Mouse (Mus musculus) liver, adult 2 months (tissue): ENCODE results near the gene Irf6. TPM values are rescaled to one million over a fixed set of nuclear protein-coding genes. Genes with fewer than 3 reads are reported as not detected.

Experiments
- DNase-seq: peaks from one replicate; pipeline ENCODE4 v3.0.0-alpha.2; 2011; ENCODE audit warnings: low read depth, low spot score; ENCODE audit errors: extremely low read depth
- H3K27ac ChIP-seq: fragments of 200-500 bp; replicated peaks from 2 replicates; pipeline ENCODE4 v1.5.1; 2012; ENCODE audit warnings: low read depth, mild to moderate bottlenecking, control low read depth, inconsistent platforms, low read length; ENCODE audit not compliant: insufficient read depth
- H3K27me3 ChIP-seq: fragments of 200-500 bp; 2 replicates; pipeline ENCODE4 v1.6.1; 2012; ENCODE audit warnings: mild to moderate bottlenecking, moderate library complexity, low read length, inconsistent platforms; ENCODE audit not compliant: control insufficient read depth, insufficient read depth
- H3K36me3 ChIP-seq: fragments of 200-500 bp; 2 replicates; pipeline ENCODE4 v1.6.1; 2012; ENCODE audit warnings: low read length, inconsistent platforms; ENCODE audit not compliant: control insufficient read depth, insufficient read depth
- H3K4me1 ChIP-seq: fragments of 200-500 bp; 2 replicates; pipeline ENCODE4 v1.6.1; 2011; ENCODE audit warnings: low read length; ENCODE audit not compliant: control insufficient read depth, insufficient read depth
- H3K4me3 ChIP-seq: fragments of 200-500 bp; 2 replicates; pipeline ENCODE4 v1.5.1; 2011; ENCODE audit warnings: low read depth, mild to moderate bottlenecking, control low read depth, low read length, moderate library complexity; ENCODE audit not compliant: insufficient read depth
- H3K79me2 ChIP-seq: fragments of 200-500 bp; 2 replicates; pipeline ENCODE4 v1.6.1; 2012; ENCODE audit warnings: inconsistent platforms, mild to moderate bottlenecking, low read length, moderate library complexity; ENCODE audit not compliant: control insufficient read depth, insufficient read depth
- H3K9ac ChIP-seq: fragments of 200-500 bp; 2 replicates; pipeline ENCODE4 v1.6.1; 2012; ENCODE audit warnings: low read depth, mild to moderate bottlenecking, control low read depth, inconsistent platforms, low read length
- CTCF ChIP-seq: fragments of 200-500 bp; IDR thresholded peaks from 2 replicates; pipeline ENCODE4 v1.5.1; 2011; ENCODE audit warnings: low read depth, low read length, control low read depth
- POLR2A ChIP-seq: fragments of 200-500 bp; IDR thresholded peaks from 2 replicates; pipeline ENCODE4 v1.6.1; 2011; ENCODE audit warnings: low read length, control low read depth; ENCODE audit not compliant: insufficient read depth; ENCODE audit errors: extremely low read depth
- WGBS: fragments of 180-500 bp; shearing (Covaris S2); methylation state at CpG from one replicate; pipeline ENCODE4 v1.1.7; 2018; 5-methylcytosine and 5-hydroxymethylcytosine counted together
- polyA plus RNA-seq: library from polyadenylated mRNA; depleted of rRNA; stranded (reverse); fragments of >200 nt; gene quantifications from 2 replicates; pipeline ENCODE4 v1.2.3, GENCODE M21; 2012
- total RNA-seq: library from RNA; depleted of rRNA; stranded (reverse); fragments of >200 nt; gene quantifications from 2 replicates; pipeline ENCODE4 v1.2.3, GENCODE M21; 2014

Irf6 gene
- total and polyA plus RNA-seq, 2 experiments: 33.4 to 56.0 TPM

DNA sequence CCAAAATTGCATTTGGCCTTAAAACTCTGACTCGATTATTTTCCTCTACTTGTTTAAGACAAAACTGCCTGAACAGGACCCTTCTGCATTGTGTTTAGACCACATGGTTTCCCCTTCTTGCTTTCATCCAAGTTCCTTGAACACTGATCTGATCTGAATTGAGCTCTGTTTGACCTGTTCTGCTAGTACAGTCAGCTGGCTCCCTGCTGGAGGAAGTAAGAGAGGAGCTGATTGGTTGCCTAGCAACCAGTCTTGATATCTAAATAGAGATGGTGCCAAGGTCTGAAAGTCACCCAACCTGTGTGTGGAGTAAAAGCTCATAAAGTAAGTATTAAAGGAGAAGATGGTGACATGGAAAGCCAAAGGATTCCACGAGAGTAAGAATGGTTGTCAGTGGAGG lies 16.9 kb downstream of the Irf6 start:
- peak; percentile 88 for DNase-seq
- peaks cover 20% of the 10 kb centered on the region for H3K4me1 ChIP-seq
- no peak overlapping the region for H3K4me3 ChIP-seq
- no peak overlapping the region for H3K9ac ChIP-seq
- TF ChIP-seq POLR2A (no peak), CTCF (no peak)
- H3K36me3 ChIP-seq: peaks cover 48% of the 10 kb centered on the region
- no peak overlapping the region for H3K27ac ChIP-seq
- H3K27me3 ChIP-seq: no peaks in the 10 kb centered on the region
- 16% methylated on average over 2 of the region's 2 CpGs for WGBS
- peaks cover 4% of the 10 kb centered on the region; the same call in 1 of the 2 replicates for H3K79me2 ChIP-seq

DNA sequence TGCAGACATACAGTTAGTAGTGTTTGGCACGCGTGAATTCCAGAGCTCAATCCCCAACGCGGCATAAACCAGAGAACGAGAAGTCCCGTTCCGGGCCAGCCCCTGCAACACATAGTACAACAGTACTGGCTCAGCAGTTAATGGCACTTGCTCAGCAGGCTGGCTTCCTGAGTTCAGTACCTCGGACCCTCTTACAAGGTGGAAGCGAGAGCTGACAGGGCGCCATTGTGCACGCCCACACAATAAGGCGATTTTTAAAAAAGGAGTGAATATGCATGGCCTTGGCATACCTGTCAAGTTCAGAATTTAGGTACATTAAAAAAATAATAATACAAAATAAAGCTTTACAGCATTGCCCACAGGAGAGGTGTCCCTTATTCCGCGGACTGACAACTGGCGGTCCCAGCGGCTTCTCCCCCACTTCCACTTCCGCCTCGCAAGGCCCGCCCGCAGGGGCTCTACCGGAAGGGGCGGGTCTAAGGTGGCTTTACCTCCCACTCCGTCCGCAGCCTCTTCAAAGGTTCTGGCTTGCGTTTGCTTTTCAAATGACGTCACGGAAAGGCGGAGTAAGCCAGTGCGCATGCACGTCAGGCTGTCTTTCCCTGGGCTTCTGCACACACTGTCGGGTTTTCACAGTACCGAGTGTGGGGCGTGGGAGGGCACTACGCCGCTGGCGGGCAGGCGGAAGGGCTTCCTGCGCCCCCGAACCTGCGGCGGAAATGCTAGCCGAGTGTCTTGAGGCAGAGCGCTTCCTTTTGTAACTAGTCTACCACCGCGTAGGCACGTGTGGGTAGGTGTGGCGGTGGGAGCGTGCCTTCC lies 20.3 kb downstream of the Irf6 start:
- peak; percentile 98 for DNase-seq
- TF ChIP-seq CTCF (no peak), POLR2A (peak; percentile 92)
- H3K4me3 ChIP-seq: peak overlapping the region; percentile 69
- peak overlapping the region; percentile 87 for H3K27ac ChIP-seq
- H3K9ac ChIP-seq: peak overlapping the region; percentile 84
- peaks cover 20% of the 10 kb centered on the region for H3K36me3 ChIP-seq
- WGBS: under 1% methylated on average over 48 of the region's 48 CpGs
- H3K79me2 ChIP-seq: peaks cover 4% of the 10 kb centered on the region; the same call in 1 of the 2 replicates
- no peaks in the 10 kb centered on the region for H3K27me3 ChIP-seq
- H3K4me1 ChIP-seq: peaks cover 25% of the 10 kb centered on the region

DNA sequence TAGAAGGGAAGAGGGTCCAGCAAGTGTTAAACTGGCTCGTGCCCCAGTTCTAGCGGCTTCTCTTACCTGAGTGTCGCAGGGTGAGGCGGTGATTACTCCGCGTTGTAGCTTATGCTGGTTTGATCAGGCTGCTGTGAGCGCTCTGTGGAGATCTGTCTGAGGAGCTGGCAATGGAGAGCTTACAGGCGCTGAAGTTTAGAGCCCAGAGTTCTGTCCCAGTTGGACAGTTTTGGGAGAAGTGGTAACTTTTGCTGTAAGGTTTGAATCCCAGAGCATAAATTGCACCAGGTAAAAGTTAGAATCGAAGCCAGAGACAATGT lies 20.9 kb downstream of the Irf6 start:
- TF ChIP-seq CTCF: no peak
- TF ChIP-seq POLR2A: no peak
- H3K27ac ChIP-seq: peak overlapping the region; percentile 87
- peaks cover 26% of the 10 kb centered on the region for H3K4me1 ChIP-seq
- peak overlapping the region; percentile 84 for H3K9ac ChIP-seq
- peaks cover 4% of the 10 kb centered on the region; the same call in 1 of the 2 replicates for H3K79me2 ChIP-seq
- peaks cover 16% of the 10 kb centered on the region for H3K36me3 ChIP-seq
- H3K4me3 ChIP-seq: peak overlapping the region; percentile 69
- no peak for DNase-seq
- H3K27me3 ChIP-seq: no peaks in the 10 kb centered on the region
- WGBS: 8% methylated on average over 9 of the region's 9 CpGs

DNA sequence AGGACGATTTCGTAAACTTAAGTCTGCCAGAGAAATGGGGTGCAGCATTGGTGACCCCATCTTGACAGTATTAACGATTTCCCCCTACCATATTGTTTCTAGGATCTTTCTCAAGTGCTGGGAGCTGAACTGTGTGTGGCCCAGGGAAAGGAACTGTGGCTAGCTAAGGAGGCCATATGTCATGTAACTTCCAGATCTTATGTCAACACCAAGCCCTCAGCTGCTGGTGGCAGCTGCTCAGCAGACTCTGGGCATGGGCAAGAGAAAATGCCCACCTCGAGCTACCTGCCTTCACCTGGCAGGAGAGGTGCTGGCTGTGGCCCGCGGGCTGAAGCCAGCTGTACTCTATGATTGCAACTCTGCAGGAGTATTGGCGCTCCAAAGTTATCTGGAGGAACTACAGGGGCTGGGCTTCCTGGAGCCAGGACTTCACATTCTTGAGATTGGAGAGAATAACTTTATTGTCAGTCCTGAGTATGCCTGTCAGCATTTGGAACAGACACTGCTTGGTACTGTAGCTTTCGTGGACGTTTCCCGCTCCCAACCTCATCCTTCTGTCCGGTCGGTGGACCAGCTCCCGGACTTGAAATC lies 21.3 kb downstream of the Irf6 start:
- H3K9ac ChIP-seq: peak overlapping the region; percentile 84
- H3K27ac ChIP-seq: peak overlapping the region; percentile 87

DNA sequence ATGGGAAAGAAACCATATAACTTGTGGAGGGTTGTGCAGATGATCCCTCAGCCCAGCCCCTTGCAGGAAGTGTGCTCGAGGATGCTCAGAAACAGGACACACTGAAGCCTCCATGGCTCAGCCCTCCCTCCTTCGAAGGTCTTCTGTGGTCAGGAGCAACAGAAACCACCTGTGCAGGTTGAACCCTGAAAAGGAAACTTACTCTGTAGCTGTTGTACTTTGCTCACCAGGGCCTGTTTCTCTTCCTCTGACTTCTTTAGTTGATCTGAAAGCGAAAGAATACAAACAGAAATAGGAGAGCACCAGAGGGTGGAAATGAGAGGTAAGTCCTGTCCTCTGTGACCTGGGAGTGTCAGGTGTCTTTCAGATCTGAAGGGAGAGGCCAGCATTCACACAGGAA lies 28.2 kb downstream of the Irf6 start:
- Histone ChIP-seq H3K79me2 (no peaks in the 10 kb centered on the region), H3K36me3 (no peaks in the 10 kb centered on the region), H3K4me3 (no peak overlapping the region), H3K27ac (no peak overlapping the region), H3K9ac (no peak overlapping the region), H3K27me3 (no peaks in the 10 kb centered on the region), H3K4me1 (peaks cover 2% of the 10 kb centered on the region; the same call in 1 of the 2 replicates)
- WGBS: 71% methylated on average over 3 of the region's 3 CpGs
- DNase-seq: no peak
- no peak for TF ChIP-seq POLR2A
- TF ChIP-seq CTCF: no peak

More for the DNA sequence above, 21.3 kb downstream of the Irf6 start:
- H3K36me3 ChIP-seq: peaks cover 11% of the 10 kb centered on the region
- peak overlapping the region; percentile 69 for H3K4me3 ChIP-seq
- H3K27me3 ChIP-seq: no peaks in the 10 kb centered on the region
- no peak for TF ChIP-seq CTCF
- TF ChIP-seq POLR2A: no peak
- peaks cover 26% of the 10 kb centered on the region for H3K4me1 ChIP-seq
- DNase-seq: no peak
- peaks cover 4% of the 10 kb centered on the region; the same call in 1 of the 2 replicates for H3K79me2 ChIP-seq
- WGBS: 63% methylated on average over 13 of the region's 13 CpGs

DNA sequence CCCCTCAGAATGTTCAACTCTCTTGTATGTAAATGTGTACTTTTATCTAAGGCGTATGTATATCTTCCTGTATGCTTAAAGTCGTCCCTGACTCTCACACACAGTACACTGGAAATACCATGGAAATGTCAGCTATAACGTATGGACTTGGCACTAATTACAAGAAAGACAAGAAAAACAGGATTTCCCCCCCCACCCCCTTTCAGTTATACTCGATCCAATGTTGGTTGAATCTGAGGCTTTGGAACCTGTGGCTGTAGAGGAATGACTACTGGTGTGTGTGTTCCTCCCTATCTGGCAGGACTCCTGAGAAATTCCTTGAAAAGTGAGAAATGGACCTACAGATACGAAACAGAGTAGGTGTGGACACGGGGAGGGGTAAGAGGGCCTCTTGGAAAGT lies 35.3 kb downstream of the Irf6 start:
- Histone ChIP-seq H3K4me1 (no peaks in the 10 kb centered on the region), H3K27me3 (no peaks in the 10 kb centered on the region), H3K79me2 (no peaks in the 10 kb centered on the region), H3K27ac (no peak overlapping the region), H3K36me3 (no peaks in the 10 kb centered on the region), H3K4me3 (no peak overlapping the region), H3K9ac (no peak overlapping the region)
- 95% methylated on average over 6 of the region's 6 CpGs for WGBS
- TF ChIP-seq CTCF: no peak
- TF ChIP-seq POLR2A: no peak
- DNase-seq: no peak
